Mouse (Mus musculus) kidney, adult 2 months (tissue): ENCODE measurements at regions not wholly inside any gene's neighbourhood (a gene's known extent, or its start where the extent isn't known, plus 50 kb on each side); places are given as distances from the start of the nearest gene placed in this dataset.
"Not testable (repeated sequence)": the region's sequence is repeated elsewhere in the genome, so short reads cannot be mapped to it uniquely, and the experiment has no call there.

Experiments
- CTCF ChIP-seq: fragments of 200-500 bp; conservative IDR thresholded peaks from 2 replicates; pipeline ENCODE4 v1.5.1; 2011; ENCODE audit warnings: low read depth, mild to moderate bottlenecking, control low read depth, low read length, moderate library complexity, mixed read lengths; ENCODE audit not compliant: insufficient read depth, insufficient read length
- POLR2A ChIP-seq: fragments of 200-500 bp; IDR thresholded peaks from one replicate; pipeline ENCODE4 v1.6.1; 2011; ENCODE audit warnings: low read depth, low read length, control low read depth

DNA sequence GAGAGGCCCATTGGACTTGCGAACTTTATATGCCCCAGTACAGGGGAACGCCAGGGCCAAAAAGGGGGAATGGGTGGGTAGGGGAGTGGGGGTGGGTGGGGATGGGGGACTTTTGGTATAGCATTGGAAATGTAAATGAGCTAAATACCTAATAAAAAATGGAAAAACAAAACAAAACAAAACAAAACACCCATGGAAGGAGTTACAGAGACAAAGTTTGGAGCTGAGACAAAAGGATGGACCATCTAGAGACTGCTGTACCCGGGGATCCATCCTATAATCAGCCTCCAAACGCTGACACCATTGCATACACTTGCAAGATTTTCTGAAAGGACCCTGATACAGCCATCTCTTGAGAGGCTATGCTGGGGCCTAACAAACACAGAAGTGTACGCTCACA is 337.1 kb downstream of the Phex start:
- TF ChIP-seq CTCF, POLR2A: not testable (repeated sequence)
